Mouse (Mus musculus): ENCODE measurements around the gene Ssr1.

- TF ChIP-seq POLR2A (IDR thresholded peaks at IDR 0.05; ENCODE audit: borderline replicate concordance, low read depth, low read length), result no peak
- no peak for TF ChIP-seq CTCF (IDR thresholded peaks at IDR 0.05; ENCODE audit: low read depth, low read length)
Measured at GRCm38 (mm10) chr13:38036343-38037043, 42.5 kb upstream of the Ssr1 start, which contains the start of gene Riok1.
